Mouse (Mus musculus) heart, adult 9 months (tissue): ENCODE measurements around the gene Serac1.
"Not testable (repeated sequence)": the region's sequence is repeated elsewhere in the genome, so short reads cannot be mapped to it uniquely, and the experiment has no call there.

Source experiments
- DNase-seq, 2 experiments: peaks; one replicate each; pipeline ENCODE4 v3.0.0; 2022; ENCODE audit warnings: low spot score in 2 of 2

Gene Serac1

GRCm38 (mm10) chr17:6066021-6066420 is 13.5 kb downstream of the Serac1 start:
- no peak for DNase-seq

- no peak for DNase-seq
These were observed 16.0 kb downstream of the Serac1 start for GRCm38 (mm10) chr17:6063532-6063931.

GRCm38 (mm10) chr17:6062793-6063192 is 16.7 kb downstream of the Serac1 start:
- DNase-seq = peak in 1 of 2 experiments; percentile 18

GRCm38 (mm10) chr17:6054934-6055355 is 24.6 kb downstream of the Serac1 start:
- DNase-seq = peak in 1 of 2 experiments; percentile 12

GRCm38 (mm10) chr17:6052801-6053200 is 26.7 kb downstream of the Serac1 start:
- no peak for DNase-seq

GRCm38 (mm10) chr17:6037507-6037906 is 42.0 kb downstream of the Serac1 start:
- DNase-seq = peak in 1 of 2 experiments; percentile 25

- no peak for DNase-seq
These were observed 42.7 kb downstream of the Serac1 start for GRCm38 (mm10) chr17:6036872-6037271.

GRCm38 (mm10) chr17:6036458-6036857 is 43.1 kb downstream of the Serac1 start:
- DNase-seq = no peak

GRCm38 (mm10) chr17:6035661-6036060 is 43.9 kb downstream of the Serac1 start:
- no peak for DNase-seq

- DNase-seq = no peak
These were observed 53.7 kb downstream of the Serac1 start for GRCm38 (mm10) chr17:6025831-6026230.

- DNase-seq = not testable (repeated sequence)
These were observed 58.2 kb downstream of the Serac1 start for GRCm38 (mm10) chr17:6021374-6021789.

GRCm38 (mm10) chr17:6020636-6021035 is 58.9 kb downstream of the Serac1 start:
- no peak for DNase-seq

GRCm38 (mm10) chr17:6019776-6020175 is 59.8 kb downstream of the Serac1 start:
- DNase-seq = no peak

- DNase-seq = no peak
These were observed 61.2 kb downstream of the Serac1 start for GRCm38 (mm10) chr17:6018348-6018747.

GRCm38 (mm10) chr17:6017268-6017667 is 62.3 kb downstream of the Serac1 start:
- DNase-seq = no peak

GRCm38 (mm10) chr17:6016213-6016780 is 63.2 kb downstream of the Serac1 start:
- DNase-seq = peak; percentile 54 to 61

- no peak for DNase-seq
These were observed 64.6 kb downstream of the Serac1 start for GRCm38 (mm10) chr17:6014985-6015384.

GRCm38 (mm10) chr17:6013079-6013478 is 66.5 kb downstream of the Serac1 start:
- no peak for DNase-seq

GRCm38 (mm10) chr17:6009606-6010005 is 69.9 kb downstream of the Serac1 start:
- DNase-seq = no peak

GRCm38 (mm10) chr17:6008590-6008989 is 71.0 kb downstream of the Serac1 start:
- no peak for DNase-seq

- no peak for DNase-seq
These were observed 71.6 kb downstream of the Serac1 start for GRCm38 (mm10) chr17:6007902-6008301.

GRCm38 (mm10) chr17:6007101-6007780 is 72.3 kb downstream of the Serac1 start:
- no peak for DNase-seq
